Mouse (Mus musculus): Measurements from ENCODE around the gene OR5BS1P. TPM values are rescaled to one million over a fixed set of nuclear protein-coding genes. Genes with fewer than 3 reads are reported as not detected.
A peak's percentile ranks its signal among the peaks of the same experiment; 100 is the strongest.
"Not testable (repeated sequence)": the region's sequence is repeated elsewhere in the genome, so short reads cannot be mapped to it uniquely, and the experiment has no call there.

The OR5BS1P gene
- total RNA-seq (2021): not detected

- no peak for DNase-seq (ENCODE audit: low spot score in 2 of 2)
- intact Hi-C loops (cut with DNase I): no loop called here
Measured at GRCm38 (mm10) chr15:98469596-98469995, at the start of gene OR5BS1P. Gene OR5BS1P (plus strand): TSS chr15:98469896.

DNA sequence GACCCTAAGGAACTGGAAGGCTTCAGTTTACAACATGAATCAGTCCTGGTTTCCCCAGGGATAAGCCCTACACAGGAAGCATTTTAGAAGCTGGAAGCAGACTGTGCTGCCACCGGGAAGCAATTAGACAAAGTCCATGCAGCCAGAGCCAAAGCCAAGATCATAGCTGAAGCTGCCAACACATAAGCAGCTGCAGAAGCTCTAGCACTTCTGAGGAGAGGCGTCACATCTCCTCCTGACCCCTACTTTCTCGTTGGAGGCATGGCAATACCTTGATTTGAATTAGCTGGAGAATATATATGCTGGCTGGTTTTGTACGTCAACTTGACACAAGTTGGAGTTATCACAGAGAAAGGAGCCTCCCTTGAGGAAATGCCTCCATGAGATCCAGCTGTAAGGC is 48.8 kb upstream of the OR5BS1P start:
- intact Hi-C loops (cut with DNase I): no loop called here
- DNase-seq (ENCODE audit: low spot score in 2 of 2): no peak

- intact Hi-C loops (cut with DNase I): no loop called here
- DNase-seq (ENCODE audit: low spot score in 2 of 2): no peak
Measured at GRCm38 (mm10) chr15:98424326-98424725, 45.4 kb upstream of the OR5BS1P start.

GRCm38 (mm10) chr15:98424753-98425152 is 44.9 kb upstream of the OR5BS1P start:
- intact Hi-C loops (cut with DNase I): no loop called here
- DNase-seq (ENCODE audit: low spot score in 2 of 2): no peak

- intact Hi-C loops (cut with DNase I): no loop called here
- DNase-seq (ENCODE audit: low spot score in 2 of 2): no peak
Measured at GRCm38 (mm10) chr15:98425188-98425587, 44.5 kb upstream of the OR5BS1P start.

DNA sequence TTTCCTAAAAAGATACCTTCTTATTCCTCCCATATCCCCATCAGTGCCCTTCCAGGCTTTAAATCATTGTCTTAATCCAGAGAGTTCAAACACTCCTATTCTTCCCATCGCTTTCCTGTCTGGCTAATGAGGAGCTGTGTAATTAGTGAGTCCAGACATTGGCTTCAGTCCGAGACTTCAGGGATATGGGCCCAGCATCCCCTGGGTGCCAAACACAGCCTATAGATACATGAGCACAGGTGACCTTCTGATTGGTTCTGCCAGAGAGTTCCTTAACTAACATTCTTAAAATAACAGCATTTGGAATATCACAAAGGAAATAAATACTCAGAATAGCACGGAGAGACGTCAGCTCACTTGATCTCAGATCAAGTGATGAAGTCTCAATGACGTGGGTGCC is 38.8 kb upstream of the OR5BS1P start, which contains the start of gene Olfr282:
Gene Olfr282, plus strand, starts transcription at position 301 of the 400 bp plus-strand sequence.
- intact Hi-C loops (cut with DNase I); DNase-seq (ENCODE audit: low spot score in 2 of 2): not testable (repeated sequence)

GRCm38 (mm10) chr15:98444561-98444960 is 25.1 kb upstream of the OR5BS1P start:
- DNase-seq (ENCODE audit: low spot score in 2 of 2): no peak
- intact Hi-C loops (cut with DNase I): no loop called here

DNA sequence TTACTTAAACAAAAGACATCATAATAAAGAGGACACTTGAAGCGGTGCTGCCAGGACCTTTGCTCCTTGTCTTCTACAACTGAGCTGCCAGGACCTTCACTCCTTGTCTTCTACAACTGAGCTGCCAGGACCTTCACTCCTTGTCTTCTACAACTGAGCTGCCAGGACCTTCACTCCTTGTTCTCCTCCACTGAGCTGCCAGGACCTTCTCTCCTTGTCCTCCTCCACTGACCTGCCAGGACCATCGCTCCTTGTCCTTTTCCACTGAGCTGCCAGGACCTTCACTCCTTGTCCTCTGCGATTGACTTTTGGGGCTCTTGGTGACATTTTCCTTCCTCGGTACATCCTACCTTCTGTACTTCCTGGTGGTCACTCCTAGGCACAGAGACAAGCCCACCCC is 21.2 kb upstream of the OR5BS1P start:
- no peak for DNase-seq (ENCODE audit: low spot score in 2 of 2)
- intact Hi-C loops (cut with DNase I): no loop called here

- DNase-seq (ENCODE audit: low spot score in 2 of 2): no peak
- intact Hi-C loops (cut with DNase I): no loop called here
Measured at GRCm38 (mm10) chr15:98452288-98452687, 17.4 kb upstream of the OR5BS1P start, which contains the start of gene Olfr281. Gene Olfr281 (plus strand): TSS chr15:98452588.

- intact Hi-C loops (cut with DNase I): no loop called here
- no peak for DNase-seq (ENCODE audit: low spot score in 2 of 2)
Measured at GRCm38 (mm10) chr15:98471539-98471938, 1.8 kb downstream of the OR5BS1P start.

- intact Hi-C loops (cut with DNase I): no loop called here
- DNase-seq (ENCODE audit: low spot score in 2 of 2): no peak
Measured at GRCm38 (mm10) chr15:98474958-98475357, 5.3 kb downstream of the OR5BS1P start.

DNA sequence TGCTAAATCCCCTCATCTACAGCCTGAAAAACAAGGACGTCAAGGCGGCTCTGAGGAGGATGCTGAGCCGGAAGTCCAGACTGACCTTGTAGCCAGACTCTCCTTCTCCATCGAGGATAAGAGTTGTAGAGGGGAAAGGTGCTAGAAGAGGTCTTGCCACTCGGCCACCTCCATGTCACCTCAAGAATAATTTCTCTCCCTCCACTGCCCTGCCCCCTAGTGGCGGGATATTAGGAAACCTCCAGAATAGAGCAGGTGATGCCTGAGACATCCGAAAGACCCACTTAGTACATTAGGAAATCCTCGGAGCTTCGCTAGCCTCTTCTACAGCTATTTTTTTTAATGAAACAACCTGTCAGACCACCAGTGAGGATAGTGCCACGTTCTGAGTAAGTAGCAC is 5.7 kb downstream of the OR5BS1P start:
- DNase-seq (ENCODE audit: low spot score in 2 of 2): peak in 1 of 2 experiments; percentile 12
- intact Hi-C loops (cut with DNase I): no loop called here

DNA sequence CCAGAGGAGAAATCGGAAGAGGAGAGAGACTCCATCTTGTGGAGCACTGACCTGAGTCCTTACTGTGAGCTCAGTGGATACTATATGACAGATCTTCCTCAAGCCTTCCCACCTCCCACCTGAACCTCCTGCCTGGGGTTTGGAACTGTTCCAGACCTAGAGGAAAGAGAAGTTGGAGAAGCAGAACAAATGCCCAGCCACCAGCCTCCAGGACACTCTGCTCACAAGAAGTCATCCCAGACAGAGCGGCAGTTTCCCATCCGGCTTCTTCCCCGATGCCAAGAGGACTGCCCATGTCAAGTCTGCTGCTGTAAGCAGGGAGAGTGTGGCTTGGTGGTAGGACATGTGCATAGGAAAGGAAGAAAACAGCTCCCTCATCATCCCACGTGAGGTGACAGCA is 6.6 kb downstream of the OR5BS1P start:
- intact Hi-C loops (cut with DNase I): no loop called here
- DNase-seq (ENCODE audit: low spot score in 2 of 2): no peak

DNA sequence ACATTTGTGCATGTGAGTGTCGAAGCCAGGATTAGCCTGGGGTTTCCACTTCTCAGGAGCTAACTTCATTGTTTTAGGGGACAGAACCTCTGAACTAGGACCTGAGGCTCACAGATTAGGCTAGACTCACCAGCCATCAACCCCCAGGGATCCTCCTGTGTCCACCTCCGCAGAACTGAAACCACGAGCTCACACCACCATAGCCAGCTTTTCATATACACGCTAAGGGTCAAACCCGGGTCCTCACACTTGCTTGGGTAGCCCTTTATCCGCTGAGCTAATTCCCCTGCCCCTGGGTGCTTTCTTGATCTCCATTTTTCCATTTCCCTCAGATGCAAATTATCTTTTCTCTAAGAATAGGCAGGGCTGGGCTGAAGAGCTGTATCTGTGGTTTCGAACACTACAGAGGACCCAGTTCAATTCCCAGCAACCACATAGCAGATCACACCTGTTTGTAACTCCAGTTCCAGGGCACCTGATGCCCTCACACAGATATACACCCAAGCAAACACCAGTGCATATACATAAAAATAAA is 9.9 kb downstream of the OR5BS1P start:
- intact Hi-C loops (cut with DNase I): no loop called here
- DNase-seq (ENCODE audit: low spot score in 2 of 2): no peak

- intact Hi-C loops (cut with DNase I): no loop called here
- no peak for DNase-seq (ENCODE audit: low spot score in 2 of 2)
Measured at GRCm38 (mm10) chr15:98482701-98483100, 13.0 kb downstream of the OR5BS1P start, which contains the start of gene Lalba. Gene Lalba (minus strand): TSS chr15:98482721.

GRCm38 (mm10) chr15:98483907-98484886 is 14.5 kb downstream of the OR5BS1P start:
- DNase-seq (ENCODE audit: low spot score in 2 of 2): no peak

DNA sequence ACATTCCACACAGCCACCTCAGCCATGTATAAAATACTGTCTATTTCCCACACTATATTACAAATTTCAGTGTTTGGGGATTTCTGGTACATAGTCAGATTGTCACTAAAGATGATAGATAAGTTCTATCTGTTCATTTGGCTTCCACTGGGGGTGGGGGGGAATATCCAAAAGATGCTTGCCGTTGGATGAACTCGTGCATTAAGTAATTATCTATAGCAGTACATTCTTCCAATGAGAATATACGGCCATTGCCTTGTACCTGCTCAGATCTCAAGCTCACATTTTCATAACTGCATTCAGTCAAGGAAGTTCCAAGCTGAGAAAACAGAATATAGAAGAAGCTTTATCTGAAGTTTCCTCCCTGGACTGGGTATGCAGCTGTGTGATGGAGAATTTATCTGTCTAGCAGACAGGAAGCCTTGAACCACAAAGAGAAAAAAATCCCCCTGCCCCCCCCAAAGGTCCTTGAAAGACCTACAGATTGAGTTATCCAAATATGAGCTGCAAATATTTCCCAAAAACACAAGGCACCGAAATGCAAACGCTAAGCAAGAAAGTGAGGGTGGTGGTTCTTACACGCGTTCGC is 16.8 kb downstream of the OR5BS1P start:
- no peak for DNase-seq (ENCODE audit: low spot score in 2 of 2)
- intact Hi-C loops (cut with DNase I): no loop called here

More at GRCm38 (mm10) chr15:98483907-98484886, 14.5 kb downstream of the OR5BS1P start:
- intact Hi-C loops (cut with DNase I): no loop called here

GRCm38 (mm10) chr15:98491332-98491731 is 21.6 kb downstream of the OR5BS1P start:
- intact Hi-C loops (cut with DNase I): no loop called here
- no peak for DNase-seq (ENCODE audit: low spot score in 2 of 2)

- intact Hi-C loops (cut with DNase I): no loop called here
- DNase-seq (ENCODE audit: low spot score in 2 of 2): no peak
Measured at GRCm38 (mm10) chr15:98492102-98492501, 22.4 kb downstream of the OR5BS1P start, which contains the start of gene Olfr279. Gene Olfr279 (plus strand): TSS chr15:98492402.

- intact Hi-C loops (cut with DNase I): no loop called here
- DNase-seq (ENCODE audit: low spot score in 2 of 2): no peak
Measured at GRCm38 (mm10) chr15:98497631-98498030, 27.9 kb downstream of the OR5BS1P start.

Data from left cerebral cortex, postnatal 36 days (tissue).